Mouse (Mus musculus) erythroblast, adult 5-6 weeks (primary cell): ENCODE data around the gene Tbc1d4. TPM values are rescaled to one million over a fixed set of nuclear protein-coding genes. Genes with fewer than 3 reads are reported as not detected.

ENCODE experiments used
- ATAC-seq: replicated peaks from 2 replicates; pipeline ENCODE4 v1.8.0; 2016; ENCODE audit warnings: moderate number of reproducible peaks, mild to moderate bottlenecking, moderate TSS enrichment, inconsistent platforms; ENCODE audit not compliant: poor library complexity, low FRiP score, severe bottlenecking
- total RNA-seq, 2 experiments: library from RNA; stranded (forward) in 1 of 2; stranded (reverse) in 1 of 2; fragments of 150-400 nt in 1 of 2; fragments of 200-764, 138-1000 nt in 1 of 2; gene quantifications; 2 replicates each; pipeline versions ENCODE4 v1.2.3 to v1.2.4; 2015 to 2017; ENCODE audit warnings: low replicate concordance in 2 of 2

Gene Tbc1d4
- total RNA-seq, 2 experiments from 2014 or later, result 2.8 to 4.6 TPM

DNA sequence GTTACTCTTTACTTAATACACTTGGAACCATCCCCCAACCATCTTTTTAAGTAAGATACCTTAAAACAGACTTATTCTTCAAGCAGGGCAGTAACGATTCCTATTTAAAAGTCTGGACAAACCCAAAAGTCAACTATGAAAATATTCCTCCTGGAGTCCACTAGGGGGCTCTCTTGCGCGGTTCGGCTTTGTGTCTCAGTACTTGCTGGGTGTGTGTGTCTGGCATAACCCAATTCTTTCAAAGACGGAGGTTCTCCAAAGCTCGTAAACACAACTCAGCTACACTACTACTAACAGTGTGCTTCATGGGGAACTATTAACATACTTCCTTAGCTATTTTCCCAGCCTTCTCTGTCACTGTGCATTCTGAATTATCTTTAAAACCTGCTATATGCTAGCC is 148.2 kb downstream of the Tbc1d4 start:
- no peak for ATAC-seq

GRCm38 (mm10) chr14:101452915-101453314 is 156.1 kb downstream of the Tbc1d4 start:
- no peak for ATAC-seq

DNA sequence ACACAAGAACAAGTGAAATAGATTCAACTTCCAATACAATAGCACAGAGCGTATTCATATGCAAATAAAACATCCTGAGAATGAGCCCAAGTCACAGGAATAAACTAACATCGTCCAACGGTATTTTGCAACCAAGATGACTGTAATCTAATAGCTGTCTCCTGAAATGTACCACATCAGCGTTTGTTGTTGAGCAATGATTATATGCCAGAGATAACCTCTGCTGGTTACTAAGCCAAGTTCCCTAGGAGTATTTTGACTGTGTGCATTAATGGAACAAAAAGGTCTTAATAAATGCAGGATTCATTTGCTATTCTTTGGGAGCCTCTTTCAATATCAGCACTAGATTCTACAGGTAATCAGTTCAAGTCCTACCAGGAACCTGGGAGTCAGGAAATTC is 161.1 kb downstream of the Tbc1d4 start:
- ATAC-seq, result no peak

DNA sequence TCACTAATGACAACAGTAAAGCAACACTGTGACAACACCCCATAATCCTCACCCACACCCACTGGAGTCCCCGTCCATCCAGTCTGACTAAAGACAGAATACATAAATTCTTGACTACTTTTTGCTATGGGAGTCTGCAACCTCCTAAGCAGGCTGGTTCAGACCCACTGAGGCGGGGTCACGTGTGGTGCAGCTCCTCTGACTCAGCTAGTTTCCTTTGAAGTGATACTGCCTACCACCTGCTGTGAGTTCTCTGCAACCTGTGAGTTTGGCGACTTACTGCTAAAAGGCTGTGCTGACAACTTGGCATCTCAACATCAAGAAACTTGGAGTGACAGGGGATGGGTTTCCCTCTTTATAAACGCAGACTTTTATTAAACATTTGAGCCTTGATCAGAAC is 163.8 kb downstream of the Tbc1d4 start:
- ATAC-seq, result no peak

GRCm38 (mm10) chr14:101437925-101438324 is 171.1 kb downstream of the Tbc1d4 start:
- no peak for ATAC-seq

DNA sequence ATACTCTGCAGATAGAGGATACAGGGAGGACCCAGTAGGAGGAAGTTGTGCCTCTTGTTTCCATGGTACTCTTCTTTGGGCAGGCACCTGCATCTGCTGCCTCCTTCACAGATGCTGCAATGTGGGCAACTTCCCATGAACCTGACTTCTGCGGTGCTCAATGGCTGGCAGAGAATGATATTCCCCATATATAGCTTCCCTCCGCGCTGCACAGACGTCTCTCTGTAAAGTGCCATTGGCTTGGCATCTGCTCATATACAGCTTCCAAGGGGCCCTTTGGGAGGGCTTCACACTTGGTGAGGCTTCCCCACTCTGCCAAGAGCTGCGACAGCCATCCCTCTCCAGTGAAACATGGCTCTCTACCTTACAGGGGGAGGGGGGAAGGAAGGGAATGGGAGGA is 178.5 kb downstream of the Tbc1d4 start:
- no peak for ATAC-seq

GRCm38 (mm10) chr14:101428805-101429516 is 180.0 kb downstream of the Tbc1d4 start:
- no peak for ATAC-seq

GRCm38 (mm10) chr14:101417679-101418078 is 191.3 kb downstream of the Tbc1d4 start:
- ATAC-seq, result no peak

Other genes with a start within 250 kb of the Tbc1d4 start
- gene Commd6, start 31.5 kb upstream of the Tbc1d4 start, total RNA-seq (2015; ENCODE audit: low replicate concordance), result 14.4 and 17.9 TPM in 2 replicates
- 2.2 and 6.2 TPM in 2 replicates for gene Commd6, start 31.5 kb upstream of the Tbc1d4 start, total RNA-seq (2017; ENCODE audit: low replicate concordance)
- 15.8 and 25.3 TPM in 2 replicates for gene Uchl3, start 44.8 kb upstream of the Tbc1d4 start, total RNA-seq (2015; ENCODE audit: low replicate concordance)
- gene Uchl3, start 44.8 kb upstream of the Tbc1d4 start, total RNA-seq (2017; ENCODE audit: low replicate concordance), result 14.0 and 22.4 TPM in 2 replicates
- not detected in 2 replicates for gene Gm9922, start 120.6 kb upstream of the Tbc1d4 start, total RNA-seq (2015; ENCODE audit: low replicate concordance)
- not detected in 2 replicates for gene Gm9922, start 120.6 kb upstream of the Tbc1d4 start, total RNA-seq (2017; ENCODE audit: low replicate concordance)
- gene Lmo7, start 120.8 kb upstream of the Tbc1d4 start, total RNA-seq (2015; ENCODE audit: low replicate concordance), result not detected in 2 replicates
- 0.26 TPM in 1 of 2 replicates, not detected in the other for gene Lmo7, start 120.8 kb upstream of the Tbc1d4 start, total RNA-seq (2017; ENCODE audit: low replicate concordance)